Mouse (Mus musculus) thymus, postnatal 10 days (tissue): ENCODE measurements around the gene Pawr.
"Not testable (repeated sequence)": the region's sequence is repeated elsewhere in the genome, so short reads cannot be mapped to it uniquely, and the experiment has no call there.

Source experiments
- DNase-seq, 2 experiments: peaks; one replicate each; pipeline ENCODE4 v3.0.0; 2021; ENCODE audit warnings: low spot score in 2 of 2

Gene Pawr

DNA sequence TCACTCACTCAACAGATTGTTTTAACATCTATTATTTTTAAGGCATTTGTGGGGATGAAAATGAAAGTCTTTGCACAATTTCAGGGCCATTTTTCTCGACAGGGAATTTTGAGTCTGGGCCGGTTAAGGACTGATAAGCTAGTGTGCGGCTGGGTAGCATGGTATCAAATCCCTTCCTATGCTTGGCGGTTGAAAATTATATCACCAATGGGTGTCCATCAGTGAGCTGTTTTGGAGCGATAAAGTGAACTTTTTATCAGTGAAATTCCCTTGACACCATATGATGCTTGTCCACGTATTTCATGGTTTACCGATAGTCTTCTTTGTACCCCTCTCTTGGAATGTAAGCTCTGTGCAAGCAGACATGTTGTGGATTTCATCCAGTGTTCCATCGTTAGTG is 17.5 kb upstream of the Pawr start:
- DNase-seq: no peak

DNA sequence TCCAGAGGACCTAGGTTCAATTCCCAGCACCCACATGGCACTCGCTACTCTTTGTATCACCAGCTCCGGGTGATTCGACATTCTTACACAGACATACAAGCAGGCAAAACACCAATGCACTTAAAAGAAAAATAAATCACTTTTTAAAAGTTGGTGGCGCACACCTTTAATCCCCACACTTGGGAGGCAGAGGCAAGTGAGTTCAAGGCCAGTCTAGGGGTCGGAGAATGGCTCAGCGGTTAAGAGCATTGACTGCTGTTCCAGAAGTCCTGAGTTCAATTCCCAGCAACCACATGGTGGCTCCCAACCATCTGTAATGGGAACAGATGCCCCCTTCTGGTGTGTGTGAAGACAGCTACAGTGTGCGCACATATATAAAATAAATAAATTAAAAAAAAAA is 16.7 kb upstream of the Pawr start:
- no peak for DNase-seq

DNA sequence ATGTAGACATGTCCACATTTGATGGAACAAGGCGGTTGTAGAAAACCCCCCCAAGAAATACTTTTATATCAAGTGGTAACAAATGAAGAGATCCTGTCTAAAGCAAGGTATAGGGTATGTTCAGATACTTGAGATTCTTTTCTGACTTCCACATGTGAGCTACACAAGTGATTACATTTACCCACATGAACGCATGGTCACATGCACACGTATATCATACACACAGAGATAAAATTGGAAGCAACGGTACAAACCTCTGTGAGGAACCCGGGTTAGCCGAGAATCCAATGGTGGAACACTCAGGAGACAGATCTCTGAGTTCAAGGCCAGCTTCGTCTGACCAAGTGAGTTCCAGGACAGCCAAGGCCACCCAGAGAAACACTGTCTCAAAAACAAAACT is 3.6 kb upstream of the Pawr start:
- DNase-seq: no peak

DNA sequence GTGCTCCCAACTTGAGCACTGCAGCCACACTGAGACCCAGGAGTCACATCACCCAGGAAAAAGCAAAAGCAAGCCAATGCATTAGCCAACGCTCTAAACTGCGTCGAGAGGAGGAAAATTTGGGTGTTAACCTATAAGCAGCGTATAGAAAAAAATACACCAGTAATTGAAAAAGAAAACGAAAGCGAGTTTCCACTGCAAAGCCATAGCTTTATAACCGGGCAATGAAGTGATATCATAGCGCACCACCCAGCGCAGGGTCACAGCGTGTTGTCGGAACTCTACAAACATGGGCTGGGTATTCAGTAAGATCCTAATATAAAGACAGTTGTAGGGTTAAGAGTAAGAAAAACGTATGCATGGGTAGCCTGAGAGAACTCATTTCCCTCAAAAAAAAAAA is 2.9 kb upstream of the Pawr start:
- no peak for DNase-seq

DNA sequence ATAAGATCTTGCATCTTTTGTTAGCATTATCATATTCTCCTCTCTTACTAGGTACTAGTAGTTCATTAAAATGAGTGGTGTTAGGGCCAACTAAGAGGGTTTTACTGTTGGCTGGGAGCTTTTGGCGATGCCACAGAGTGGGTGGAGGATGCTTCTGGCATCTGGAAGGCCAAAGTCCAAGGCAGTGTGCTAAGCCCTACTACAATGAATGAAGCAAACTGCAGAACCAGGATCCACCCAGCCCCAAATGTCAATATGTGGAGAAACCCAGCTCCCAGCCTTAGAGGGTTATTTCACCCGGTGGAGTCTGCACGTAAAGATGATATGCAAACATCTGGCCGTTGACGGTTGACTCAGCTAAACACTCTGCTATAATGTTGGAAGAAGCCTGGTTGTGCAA is 2.1 kb upstream of the Pawr start:
- DNase-seq: no peak

DNA sequence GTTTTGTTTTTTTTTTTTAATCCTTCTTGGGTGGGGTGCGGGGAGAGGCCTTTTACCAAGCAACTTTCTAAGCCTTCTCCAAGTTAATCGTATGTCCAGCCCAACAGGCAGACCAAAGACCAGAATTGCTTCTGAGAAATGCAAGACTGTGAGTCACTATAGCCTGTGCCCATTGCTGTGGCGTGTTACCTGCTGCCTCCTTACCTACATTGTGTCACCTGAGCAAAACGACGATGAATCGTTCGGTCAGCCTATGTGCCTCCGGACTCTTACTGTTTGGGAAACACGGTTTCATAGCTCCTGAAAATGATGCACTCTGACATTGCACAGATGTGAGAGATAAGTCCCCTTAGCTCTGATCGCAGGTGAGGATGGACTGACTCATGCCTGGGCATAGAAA is 957 bp upstream of the Pawr start:
- DNase-seq: no peak

DNA sequence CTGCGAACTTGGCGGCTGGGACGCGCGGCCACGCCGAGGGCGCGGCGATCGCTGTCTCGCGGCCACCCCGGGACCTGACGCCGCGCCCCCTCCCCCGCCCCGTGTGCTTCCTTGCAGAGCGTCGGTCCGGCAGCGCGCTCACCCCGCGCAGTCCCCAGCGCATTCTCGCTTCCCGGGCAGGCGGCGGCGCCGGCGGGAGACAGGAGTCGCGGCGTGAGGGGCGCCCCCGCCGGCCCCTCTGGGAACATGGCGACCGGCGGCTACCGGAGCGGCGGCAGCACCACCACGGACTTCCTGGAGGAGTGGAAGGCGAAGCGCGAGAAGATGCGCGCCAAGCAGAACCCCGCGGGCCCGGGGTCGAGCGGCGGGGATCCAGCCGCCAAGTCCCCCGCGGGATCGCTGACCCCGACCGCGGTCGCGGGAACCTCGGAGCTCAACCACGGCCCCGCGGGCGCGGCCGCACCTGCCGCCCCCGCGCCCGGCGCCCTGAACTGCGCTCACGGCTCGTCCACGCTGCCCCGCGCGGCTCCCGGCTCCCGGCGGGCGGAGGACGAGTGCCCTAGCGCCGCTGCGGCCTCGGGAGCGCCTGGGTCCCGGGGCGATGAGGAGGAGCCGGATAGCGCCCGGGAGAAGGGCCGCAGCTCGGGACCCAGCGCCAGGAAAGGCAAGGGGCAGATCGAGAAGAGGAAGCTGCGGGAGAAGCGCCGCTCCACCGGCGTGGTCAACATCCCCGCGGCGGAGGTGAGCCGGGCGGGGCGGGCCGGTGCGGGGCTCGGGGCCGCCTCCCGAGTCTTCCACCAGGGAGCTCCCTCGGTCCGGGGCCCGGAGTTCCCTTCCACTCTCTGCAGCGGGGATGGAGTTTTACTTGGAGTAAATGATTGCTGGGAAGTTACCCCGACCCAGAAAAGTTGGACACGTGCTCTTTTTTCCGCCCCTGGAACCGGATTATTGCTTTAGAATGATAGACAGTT is 935 bp downstream of the Pawr start:
- DNase-seq: peak in 1 of 2 experiments; percentile 6

DNA sequence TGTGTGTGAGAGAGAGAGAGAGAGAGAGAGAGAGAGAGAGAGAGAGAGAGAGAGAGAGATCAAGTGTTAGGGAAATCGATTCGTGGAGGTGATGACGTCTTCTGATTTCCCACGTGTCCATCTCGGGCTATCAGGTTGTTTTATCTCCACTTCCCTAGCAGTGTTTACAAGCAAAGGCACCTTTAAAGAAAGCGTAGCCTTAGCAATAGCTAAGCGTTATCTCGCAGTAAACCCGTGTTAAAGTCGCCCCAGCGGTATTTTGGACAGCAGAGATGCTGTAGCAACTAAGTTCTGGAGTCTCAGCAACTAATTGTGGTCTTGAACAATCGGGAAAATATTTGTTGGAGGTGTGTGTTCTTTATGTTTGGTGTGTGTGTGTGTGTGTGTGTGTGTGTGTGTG is 1.7 kb downstream of the Pawr start:
- DNase-seq: no peak

DNA sequence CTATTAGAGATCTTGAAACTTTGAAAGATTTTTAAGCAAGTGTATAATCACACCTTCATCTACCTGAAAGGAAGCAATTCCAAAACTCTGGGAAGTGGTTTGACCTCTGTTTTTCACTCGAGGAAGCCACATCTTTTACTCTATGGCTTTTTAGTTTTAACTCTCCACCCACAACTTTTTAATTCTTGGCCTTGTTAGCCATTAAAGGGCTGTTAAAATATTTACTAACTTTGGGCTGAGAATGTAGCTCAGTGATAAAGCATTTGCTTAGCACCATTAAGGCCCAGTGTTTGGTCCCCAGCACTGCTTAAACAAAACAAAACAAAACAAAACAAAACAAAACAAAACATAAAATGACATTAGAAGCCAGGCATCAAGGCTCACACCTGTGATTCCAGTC is 2.2 kb downstream of the Pawr start:
- DNase-seq: no peak

DNA sequence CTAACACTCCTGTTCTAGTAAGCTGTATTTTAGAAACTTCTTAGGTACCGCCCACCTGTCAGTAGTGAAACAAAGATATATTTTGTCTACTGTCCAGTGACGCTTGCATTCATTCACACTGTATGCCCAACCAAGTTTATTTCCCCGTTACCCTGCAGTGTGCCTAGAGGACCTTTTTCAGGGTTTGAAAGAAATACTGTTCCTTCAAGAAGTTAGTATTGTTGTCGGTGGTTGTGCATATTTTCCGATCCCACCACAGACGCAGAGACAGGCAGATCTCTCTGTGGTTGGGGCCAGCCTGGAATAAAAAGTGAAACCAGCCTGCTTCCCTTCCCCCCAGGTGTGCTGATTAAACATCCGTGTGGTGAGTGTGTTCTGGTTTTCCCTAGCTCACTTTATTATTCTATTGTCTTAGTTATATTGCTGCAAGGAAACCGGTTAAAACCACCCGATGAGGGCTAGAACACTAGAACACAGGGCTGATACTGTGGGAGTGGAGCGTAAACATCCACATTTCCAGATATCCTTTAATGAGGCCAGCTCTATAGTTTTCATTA is 3.9 kb downstream of the Pawr start:
- DNase-seq: no peak

DNA sequence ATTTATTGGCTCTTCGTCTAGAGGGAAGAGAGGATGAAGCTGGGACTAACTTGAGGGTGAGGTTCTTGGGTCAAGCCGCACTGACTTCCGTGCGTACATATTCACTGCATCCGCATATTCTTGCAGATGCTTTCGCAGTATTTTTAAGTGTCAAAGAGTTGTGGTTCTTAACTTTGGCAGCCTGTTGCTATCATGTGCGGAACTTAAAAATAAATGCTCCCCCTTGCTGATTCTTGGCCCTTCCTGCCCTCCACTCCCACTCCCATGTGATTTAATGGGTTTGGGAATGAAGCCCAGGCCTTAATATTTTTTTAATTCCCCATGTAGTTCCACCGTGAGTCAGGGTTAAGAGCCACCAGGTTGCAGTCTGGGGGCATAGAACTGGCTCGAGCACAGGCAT is 4.7 kb downstream of the Pawr start:
- no peak for DNase-seq

DNA sequence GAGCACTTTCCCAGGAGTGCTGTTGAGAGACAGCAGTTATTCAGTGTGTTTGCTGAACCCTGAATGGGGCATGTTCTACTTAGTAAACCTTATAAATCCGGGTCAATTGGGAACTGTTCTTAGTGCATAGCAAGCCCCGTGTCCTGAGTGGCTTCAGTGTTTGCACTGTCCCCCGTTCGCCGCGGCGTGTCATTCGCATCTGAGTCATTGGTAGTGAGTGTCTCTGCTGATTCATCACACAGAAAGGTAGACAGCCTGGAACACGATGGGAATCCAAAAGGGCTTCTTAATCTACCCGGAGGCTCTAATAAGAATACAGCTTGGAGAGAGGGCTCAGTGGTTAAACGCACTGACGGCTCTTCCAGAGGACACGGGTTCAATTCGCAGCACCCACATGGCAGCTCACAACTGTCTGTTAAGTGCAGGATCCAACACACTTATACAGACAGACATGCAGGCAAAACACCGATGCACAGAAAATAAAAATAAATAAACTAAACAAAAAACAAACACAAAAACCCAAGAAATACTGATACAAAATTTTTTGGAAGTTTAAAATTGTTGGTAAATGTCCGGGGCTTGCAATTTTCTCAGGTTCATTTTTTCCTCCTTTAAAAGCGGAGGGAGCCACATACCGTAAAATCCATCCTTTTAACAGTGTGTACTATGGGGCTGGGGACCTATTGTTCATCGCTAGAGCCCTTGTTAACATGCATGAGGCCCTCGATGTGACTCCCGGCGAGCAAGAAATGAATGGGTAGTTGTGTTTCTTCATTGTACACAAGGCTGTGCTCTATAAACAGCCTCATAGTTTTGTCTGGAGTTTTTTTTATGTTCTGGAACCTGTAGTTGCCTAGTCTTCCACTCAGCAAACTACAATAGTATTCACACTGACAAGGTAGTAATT is 6.4 kb downstream of the Pawr start:
- DNase-seq: no peak

DNA sequence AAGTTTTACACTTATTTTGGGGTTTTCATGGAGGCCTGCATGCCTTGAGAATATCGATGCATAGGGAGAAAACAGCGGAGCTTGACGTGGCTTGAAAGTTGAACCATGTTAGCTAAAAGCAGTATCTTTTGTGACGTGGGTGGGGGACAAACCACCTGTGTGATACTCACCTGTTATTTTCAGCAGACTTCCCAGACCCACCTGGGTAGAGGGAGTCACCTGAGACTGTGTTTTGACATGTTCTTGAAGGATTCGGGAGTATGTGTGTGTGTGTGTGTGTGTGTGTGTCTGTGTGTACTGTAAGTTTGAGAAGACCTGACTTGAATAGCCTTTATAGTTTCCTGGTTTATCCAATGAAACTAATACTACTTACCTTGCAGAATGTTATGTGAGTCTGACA is 7.2 kb downstream of the Pawr start:
- DNase-seq: no peak

DNA sequence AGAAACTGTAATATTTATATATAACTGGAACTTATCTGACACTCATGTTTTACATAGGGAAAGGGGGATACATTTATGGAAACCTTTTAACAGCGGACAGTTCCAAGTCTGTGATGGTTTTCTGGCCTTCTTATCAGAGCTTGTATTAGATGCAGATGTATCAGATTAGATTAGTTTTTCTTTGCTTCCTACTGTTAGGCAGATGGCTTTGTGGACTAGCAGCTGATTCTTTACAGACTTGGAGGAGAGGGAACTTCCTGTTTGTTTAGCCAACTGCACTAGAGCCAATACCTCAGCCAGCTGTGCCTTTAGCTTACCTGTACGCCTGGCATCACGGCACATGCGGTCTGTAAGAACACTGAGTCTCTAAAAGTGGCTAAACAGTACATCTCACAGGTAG is 8.0 kb downstream of the Pawr start:
- DNase-seq: no peak

DNA sequence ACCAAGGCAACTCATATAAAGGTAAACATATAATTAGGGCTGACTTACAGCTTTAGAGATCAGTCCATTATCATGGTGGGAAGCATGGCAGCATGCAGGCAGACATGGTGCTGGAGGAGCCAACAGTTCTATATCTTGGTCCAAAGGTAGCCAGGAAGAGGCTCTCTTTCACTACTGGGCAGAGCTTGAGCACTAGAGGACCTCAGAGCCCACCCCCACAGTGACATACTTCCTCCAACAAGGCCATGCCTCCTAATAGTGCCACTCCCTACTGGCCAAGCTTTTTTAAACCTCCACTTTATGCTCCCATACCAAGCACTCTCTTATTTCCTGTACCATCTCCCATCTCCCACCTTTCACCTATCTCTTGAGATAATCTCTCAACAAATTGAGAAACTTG is 11.8 kb downstream of the Pawr start:
- no peak for DNase-seq

DNA sequence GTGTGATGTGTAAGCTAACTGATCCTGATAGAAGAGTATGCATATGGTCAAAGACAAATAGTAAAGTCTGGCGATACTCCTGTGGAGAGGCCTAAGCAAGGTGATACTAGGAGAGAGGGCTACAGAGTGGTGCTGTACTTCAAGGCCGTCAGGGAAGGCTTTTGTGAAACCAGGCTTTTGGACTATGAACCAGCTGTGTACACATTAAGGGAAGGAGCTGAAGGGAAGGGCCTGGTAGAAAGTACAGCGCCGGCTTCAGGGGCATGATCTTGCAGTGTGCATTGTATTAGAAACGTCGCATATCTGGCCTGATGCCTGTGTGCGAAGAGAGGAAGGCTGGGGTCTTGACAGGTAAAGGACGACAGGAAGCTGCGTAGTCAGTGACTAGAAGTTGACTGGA is 13.2 kb downstream of the Pawr start:
- no peak for DNase-seq

DNA sequence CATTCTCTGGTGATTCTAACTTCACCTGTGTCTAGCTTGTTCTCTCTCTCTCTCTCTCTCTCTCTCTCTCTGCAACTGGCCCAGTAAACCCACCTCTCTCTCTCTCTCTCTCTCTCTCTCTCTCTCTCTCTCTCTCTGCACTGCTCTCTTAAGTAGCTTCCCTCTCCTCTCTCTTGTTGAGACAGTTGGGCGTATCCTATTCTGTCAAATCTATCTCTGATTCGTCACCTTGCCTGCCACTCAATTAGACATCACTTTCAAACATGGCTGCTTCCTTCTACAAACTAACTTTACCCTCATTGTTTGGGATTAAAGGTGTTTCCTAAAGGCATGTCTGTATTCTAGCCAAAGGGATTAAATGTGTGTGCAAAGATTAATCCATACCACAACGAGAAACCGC is 14.4 kb downstream of the Pawr start:
- DNase-seq: not testable (repeated sequence)

DNA sequence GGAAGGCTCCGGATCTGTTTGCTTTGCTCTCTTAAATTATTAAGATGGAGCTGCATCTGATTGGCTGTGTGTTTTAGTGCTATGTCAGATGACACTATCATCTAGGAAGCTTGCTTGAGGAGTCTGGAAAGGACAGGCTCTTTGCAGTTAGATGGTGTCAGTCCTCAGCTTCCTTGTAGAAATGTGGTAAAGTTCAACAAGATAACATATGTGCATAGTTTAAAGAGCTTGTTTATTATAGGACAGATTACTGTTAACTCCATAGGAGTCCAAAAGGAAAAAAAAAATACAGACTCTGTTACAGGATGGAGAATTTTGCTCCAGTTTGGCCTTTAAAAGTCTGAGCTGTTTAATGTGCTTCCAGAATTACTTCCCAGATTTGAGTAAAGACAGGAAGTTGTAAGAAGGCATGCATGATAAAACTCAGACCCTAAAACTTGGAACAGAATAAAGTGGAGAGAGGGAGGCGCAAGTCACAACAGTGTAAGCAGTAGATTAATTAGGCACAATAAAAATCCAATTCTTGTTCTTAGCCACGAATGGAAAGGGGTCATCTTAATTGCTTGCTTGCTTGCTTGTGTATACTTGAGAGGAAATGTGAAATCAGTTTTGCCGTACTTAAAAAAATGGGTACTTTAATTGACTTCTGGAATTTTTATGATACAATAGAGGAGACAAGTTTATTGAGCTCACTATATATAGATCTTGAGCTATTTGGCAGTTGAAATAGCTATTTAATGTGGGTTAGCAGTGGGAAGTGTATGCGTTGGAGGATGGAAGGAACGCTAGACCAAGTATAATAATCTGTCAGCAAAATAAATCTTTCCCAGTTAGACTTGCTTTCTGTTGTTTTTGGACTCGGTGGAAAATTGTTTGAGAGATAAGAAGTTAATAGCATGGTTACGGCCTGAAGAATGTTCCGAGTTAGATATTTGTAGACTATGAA is 18.5 kb downstream of the Pawr start:
- DNase-seq: no peak

DNA sequence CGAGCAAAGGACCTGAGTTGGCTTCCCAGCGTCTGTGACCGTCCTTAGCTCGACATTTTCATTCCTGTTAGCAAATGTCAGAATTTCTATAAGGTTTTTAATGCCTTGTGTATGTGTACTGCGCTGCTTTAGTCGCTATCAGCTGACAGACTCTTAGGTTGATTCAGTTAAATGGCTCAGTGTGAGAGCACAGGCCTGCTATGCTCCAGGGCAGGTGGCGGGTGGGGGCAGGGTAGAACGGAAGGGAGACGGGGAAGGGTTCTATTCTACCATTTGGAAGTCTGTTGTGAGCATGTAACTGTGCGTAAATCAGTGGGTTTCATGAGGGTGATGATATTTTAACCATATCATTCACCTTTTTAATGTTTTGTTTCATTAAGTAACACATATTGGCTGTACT is 21.0 kb downstream of the Pawr start:
- no peak for DNase-seq

DNA sequence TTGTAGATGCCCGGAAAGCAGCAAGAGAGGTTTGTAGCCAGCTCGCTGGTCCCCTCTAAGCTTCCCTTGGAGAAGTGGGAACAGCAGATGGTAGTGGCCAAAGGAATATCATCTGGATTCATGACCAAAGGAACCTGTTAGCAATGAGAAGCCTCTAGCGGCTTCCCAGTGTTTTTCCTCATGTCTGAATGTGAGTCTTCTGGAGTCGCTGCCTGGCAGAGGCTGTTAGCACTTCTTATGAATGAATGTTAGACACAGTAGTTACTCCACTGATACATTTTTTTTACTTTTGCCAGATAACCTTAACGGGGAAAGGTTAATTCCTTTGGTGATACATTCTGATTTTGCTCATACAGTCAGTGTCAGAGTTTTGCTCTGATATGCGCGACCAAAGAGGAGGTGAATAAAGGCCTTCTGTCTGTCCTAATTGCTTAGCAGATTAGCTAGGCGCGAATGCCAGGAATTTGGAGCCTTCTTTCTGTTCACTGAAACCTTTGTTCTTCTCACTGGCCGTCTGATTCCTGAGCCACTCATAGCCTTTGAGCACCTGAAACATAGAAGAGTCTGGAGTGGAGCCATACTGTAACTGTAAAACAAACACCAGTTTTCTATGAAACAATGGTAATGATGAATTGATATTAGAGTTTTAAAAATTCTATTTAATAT is 22.9 kb downstream of the Pawr start:
- DNase-seq: no peak

DNA sequence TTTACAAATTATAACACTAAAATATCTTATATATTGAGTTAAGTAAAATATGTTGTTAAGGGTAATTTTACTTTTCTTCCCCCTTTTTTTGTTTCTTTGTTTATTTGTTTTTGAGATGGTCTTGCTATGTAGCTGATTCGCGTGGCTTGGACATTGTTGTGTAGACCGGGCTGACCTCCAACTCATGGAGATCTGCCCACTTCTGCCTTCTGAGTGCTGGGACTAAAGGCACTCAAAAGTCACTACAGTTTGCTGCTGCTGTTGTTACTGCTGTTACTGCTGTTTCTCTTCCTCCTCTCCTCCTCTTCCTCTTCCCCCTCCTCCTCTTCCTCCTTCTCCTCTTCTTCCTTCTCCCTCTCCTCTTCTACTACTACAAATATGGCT is 23.5 kb downstream of the Pawr start:
- no peak for DNase-seq
